Mouse (Mus musculus) olfactory bulb, adult 2 months (tissue): ENCODE measurements at regions not wholly inside any gene's neighbourhood (a gene's known extent, or its start where the extent isn't known, plus 50 kb on each side); places are given as distances from the start of the nearest gene placed in this dataset.

ENCODE experiments used
- H3K27ac ChIP-seq: fragments of 200-500 bp; 2 replicates; pipeline ENCODE4 v1.5.1; 2012; ENCODE audit warnings: low read depth, low read length; ENCODE audit not compliant: insufficient read depth
- H3K4me1 ChIP-seq: fragments of 200-500 bp; 2 replicates; pipeline ENCODE4 v1.6.1; 2012; ENCODE audit warnings: low read length; ENCODE audit not compliant: control insufficient read depth, insufficient read depth
- H3K4me3 ChIP-seq: fragments of 200-500 bp; 2 replicates; pipeline ENCODE4 v1.5.1; 2012; ENCODE audit warnings: mild to moderate bottlenecking, low read depth, low read length, moderate library complexity; ENCODE audit not compliant: insufficient read depth
- CTCF ChIP-seq: fragments of 200-500 bp; IDR thresholded peaks from 2 replicates; pipeline ENCODE4 v1.5.1; 2012; ENCODE audit warnings: low read depth, mild to moderate bottlenecking, low read length, moderate library complexity; ENCODE audit not compliant: insufficient read depth
- POLR2A ChIP-seq: fragments of 200-500 bp; IDR thresholded peaks from 2 replicates; pipeline ENCODE4 v1.6.1; 2012; ENCODE audit warnings: mild to moderate bottlenecking, low read depth, low read length, moderate library complexity; ENCODE audit not compliant: insufficient read depth
- WGBS: fragments of 180-500 bp; shearing (Covaris S2); methylation state at CpG from one replicate; pipeline ENCODE4 v1.1.7; 2018; 5-methylcytosine and 5-hydroxymethylcytosine counted together

DNA sequence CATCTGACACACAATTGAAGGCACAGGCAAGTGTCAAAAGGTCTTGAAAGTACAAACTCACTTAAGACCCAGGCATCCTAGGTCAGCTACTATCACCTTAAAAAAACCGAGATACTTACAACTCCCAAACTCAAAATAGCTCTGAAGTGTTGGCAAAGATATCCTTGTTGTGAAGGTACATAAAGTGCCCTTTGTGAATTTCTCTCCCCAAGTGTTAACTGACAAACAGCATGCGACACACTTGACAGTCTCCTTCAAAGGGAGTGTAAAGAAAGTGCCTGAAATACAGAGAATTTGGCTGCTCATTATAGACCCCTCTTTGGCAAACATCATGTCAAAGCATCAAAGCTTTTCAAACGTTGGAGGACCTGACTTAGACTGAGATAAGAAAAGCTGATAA lies 2634.2 kb downstream of the 9330182O14Rik start:
- Histone ChIP-seq H3K4me3 (no peak overlapping the region), H3K27ac (no peak overlapping the region), H3K4me1 (no peaks in the 10 kb centered on the region)
- TF ChIP-seq CTCF (no peak), POLR2A (no peak)
- WGBS = 31% methylated on average over 3 of the region's 3 CpGs

DNA sequence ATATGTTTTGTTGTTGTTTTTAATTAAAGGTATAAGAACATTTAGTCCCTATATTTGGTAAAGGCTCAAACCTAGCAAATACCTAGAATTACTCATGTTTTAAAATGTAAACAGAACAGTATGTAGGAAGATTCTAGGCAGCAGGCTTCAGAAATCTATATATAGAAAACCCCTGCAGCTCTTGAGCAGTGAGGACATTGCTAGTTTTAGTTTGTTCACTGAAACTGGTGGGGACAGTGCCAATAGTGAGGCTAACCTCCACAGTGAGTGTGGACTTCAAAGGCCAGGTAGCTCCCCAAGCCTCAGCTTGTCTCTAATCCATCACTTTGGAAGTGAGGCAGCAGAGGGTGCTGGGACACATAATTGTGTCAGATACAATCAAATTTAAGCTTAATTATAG lies 2645.7 kb downstream of the 9330182O14Rik start:
- H3K27ac ChIP-seq = no peak overlapping the region
- H3K4me3 ChIP-seq = no peak overlapping the region
- no peaks in the 10 kb centered on the region for H3K4me1 ChIP-seq
- no peak for TF ChIP-seq POLR2A

DNA sequence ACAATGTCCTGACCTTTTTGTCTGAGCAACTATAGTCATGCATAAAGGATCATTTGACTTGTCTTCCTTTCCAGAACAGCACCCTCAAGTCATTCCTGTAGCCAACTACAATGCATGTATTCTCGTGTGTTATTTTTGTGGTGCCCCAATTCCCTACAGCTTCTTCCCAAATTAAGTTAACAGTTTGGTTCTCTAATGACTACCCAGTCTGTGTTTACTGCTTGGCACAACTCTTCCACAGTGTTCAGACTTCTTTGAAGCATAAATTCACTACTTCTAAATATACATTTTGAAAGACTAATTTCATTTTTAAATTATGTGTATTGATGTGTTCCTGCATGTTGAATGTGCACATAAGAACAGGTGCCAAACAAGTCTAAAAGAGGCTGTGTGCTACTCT lies 2667.1 kb downstream of the 9330182O14Rik start:
- no peak overlapping the region for H3K4me3 ChIP-seq
- WGBS = 67% methylated on average over 1 of the region's 1 CpGs
- H3K4me1 ChIP-seq = no peaks in the 10 kb centered on the region
- no peak overlapping the region for H3K27ac ChIP-seq
- TF ChIP-seq POLR2A (no peak), CTCF (no peak)

GRCm38 (mm10) chr15:42810871-42811490 lies 2676.8 kb downstream of the 9330182O14Rik start:
- 76% methylated on average over 1 of the region's 1 CpGs for WGBS
- H3K4me1 ChIP-seq = no peaks in the 10 kb centered on the region

DNA sequence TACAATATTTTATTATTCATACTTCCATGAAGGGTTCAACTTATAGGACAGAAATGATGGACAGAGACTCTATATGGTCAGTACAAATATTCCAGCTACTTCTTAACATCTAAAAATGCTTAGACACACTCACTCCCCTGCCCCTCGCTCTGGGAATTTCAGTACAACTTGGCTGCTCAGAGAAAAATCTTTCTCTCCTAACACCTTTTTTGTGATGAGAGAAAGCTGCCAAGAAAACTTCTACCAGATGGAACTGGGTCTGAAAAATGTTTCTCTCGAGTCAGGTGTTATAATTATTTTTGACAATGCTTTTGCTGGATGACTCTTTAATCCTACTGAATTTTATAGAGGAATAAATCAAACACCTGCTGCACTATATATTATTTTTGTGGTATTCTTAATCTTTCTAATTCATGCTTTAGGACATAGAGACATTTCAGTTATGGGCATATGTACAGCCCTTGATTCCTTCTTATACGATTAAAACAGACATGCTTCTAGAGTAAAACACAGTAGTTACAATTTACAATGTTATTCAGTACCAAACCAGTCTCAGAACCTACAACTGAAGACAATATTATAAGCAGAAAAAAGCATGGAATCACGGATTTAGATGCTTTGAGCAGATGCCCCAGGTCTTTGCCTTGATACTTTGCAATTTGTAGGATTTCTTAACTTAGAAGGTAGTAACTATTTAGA lies 2681.0 kb downstream of the 9330182O14Rik start:
- TF ChIP-seq CTCF = no peak
- no peak for TF ChIP-seq POLR2A
- WGBS = 85% methylated on average over 4 of the region's 4 CpGs
- H3K27ac ChIP-seq = no peak overlapping the region
- no peaks in the 10 kb centered on the region for H3K4me1 ChIP-seq
- H3K4me3 ChIP-seq = no peak overlapping the region

More at GRCm38 (mm10) chr15:42810871-42811490, 2676.8 kb downstream of the 9330182O14Rik start:
- H3K4me3 ChIP-seq = no peak overlapping the region
- no peak for TF ChIP-seq POLR2A
- no peak for TF ChIP-seq CTCF
- H3K27ac ChIP-seq = no peak overlapping the region

DNA sequence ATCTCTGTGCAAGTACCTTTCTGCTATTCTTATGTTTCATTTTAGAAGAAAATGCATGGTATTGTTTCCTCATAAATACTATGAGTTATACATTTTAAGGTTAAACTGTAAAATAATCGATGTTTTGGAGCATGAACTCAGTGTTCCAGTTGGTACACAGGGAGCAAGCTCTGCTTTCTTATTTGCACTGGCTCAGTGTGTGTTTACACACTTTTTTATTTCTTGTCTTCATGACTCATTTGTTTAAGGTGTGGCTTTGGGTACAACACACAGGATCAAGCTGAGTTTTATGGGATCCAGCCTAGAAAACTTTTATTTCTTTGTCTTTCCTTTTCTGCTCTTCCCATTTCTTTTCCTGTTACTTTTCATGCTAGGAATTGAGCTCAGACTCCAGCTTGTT lies 2704.7 kb downstream of the 9330182O14Rik start:
- no peak overlapping the region for H3K4me3 ChIP-seq
- TF ChIP-seq POLR2A (no peak), CTCF (no peak)
- 91% methylated on average over 1 of the region's 1 CpGs for WGBS
- H3K27ac ChIP-seq = no peak overlapping the region
- H3K4me1 ChIP-seq = no peaks in the 10 kb centered on the region

- TF ChIP-seq POLR2A = no peak
- no peak for TF ChIP-seq CTCF
- Histone ChIP-seq H3K4me3 (no peak overlapping the region), H3K4me1 (no peaks in the 10 kb centered on the region), H3K27ac (no peak overlapping the region)
- 96% methylated on average over 2 of the region's 2 CpGs for WGBS
Measured at GRCm38 (mm10) chr15:42850003-42850402, 2715.8 kb downstream of the 9330182O14Rik start.

GRCm38 (mm10) chr15:42872491-42872890 lies 2738.3 kb downstream of the 9330182O14Rik start:
- no peak overlapping the region for H3K27ac ChIP-seq
- WGBS = 83% methylated on average over 2 of the region's 2 CpGs
- no peaks in the 10 kb centered on the region for H3K4me1 ChIP-seq
- TF ChIP-seq CTCF (no peak), POLR2A (no peak)
- H3K4me3 ChIP-seq = no peak overlapping the region

DNA sequence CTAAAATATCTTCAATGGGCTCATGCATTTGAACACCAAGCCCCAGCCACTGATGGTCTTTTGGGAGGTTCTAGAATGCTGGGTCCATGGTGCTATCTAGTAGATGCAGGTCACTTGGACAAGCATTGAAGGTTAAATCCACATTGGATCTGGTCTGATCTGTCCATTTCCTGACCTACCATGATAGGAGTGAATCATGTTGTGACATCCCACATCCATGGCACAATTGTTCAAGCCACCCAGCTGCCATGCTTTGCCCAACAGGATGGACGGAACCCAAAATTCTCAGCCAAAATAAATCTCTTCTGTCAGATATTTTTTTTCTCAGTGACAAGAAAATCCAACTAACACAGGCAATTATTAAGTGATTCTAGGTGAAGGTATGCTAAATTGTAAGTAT lies 2760.4 kb downstream of the 9330182O14Rik start:
- 95% methylated on average over 1 of the region's 1 CpGs for WGBS
- Histone ChIP-seq H3K4me1 (no peaks in the 10 kb centered on the region), H3K4me3 (no peak overlapping the region), H3K27ac (no peak overlapping the region)
- TF ChIP-seq POLR2A (no peak), CTCF (no peak)
